9 mouse cellular contexts compared by ENCODE assay signal in the genomic region with DNA sequence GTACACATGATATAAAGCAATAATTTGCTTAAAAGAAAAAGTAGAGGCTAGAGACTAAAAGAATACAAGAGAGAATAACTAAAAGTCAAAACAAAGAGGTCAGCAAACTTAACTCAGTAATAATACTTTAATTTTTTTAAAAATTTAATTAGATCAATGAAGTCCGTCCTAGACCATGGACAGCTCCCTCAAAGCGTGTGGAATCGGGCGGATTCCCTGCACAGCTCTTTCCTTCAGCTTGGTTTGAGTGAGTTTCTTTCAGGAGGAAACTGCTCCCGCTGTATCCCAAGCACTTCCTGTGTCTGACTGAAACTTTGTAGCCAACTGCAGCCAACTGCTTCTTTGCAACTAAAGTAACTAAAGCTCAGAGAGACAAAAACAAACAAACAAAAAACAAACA. TPM values are rescaled to one million over a fixed set of nuclear protein-coding genes. Genes with fewer than 3 reads are reported as not detected.
"Had no signal": no experiment of that assay in that cellular context is flagged by ENCODE, and none has a peak within 500 bp of the region (broad histone marks: within the 10 kb centered on the region; RNA-seq: fewer than 3 reads in every experiment).

No protein-coding gene starts in this region.

- H3K27ac ChIP-seq: limb, embryonic 15.5 days; liver, embryonic 12.5 days; midbrain, embryonic 12.5 days; stomach, embryonic 15.5 days had no signal

- H3K9me3 ChIP-seq: limb, embryonic 15.5 days; midbrain, embryonic 12.5 days; stomach, embryonic 15.5 days had no signal

- H3K4me3 ChIP-seq: limb, embryonic 15.5 days; liver, embryonic 12.5 days; midbrain, embryonic 12.5 days; stomach, embryonic 15.5 days had no signal

- DNase-seq: kidney, adult 11 months; left cerebral cortex, postnatal 4 days; right cerebral cortex, postnatal 14 days had no signal

- H3K36me3 ChIP-seq: limb, embryonic 15.5 days; liver, embryonic 12.5 days; midbrain, embryonic 12.5 days; stomach, embryonic 15.5 days had no signal

- H3K9ac ChIP-seq: limb, embryonic 15.5 days; liver, embryonic 12.5 days; midbrain, embryonic 12.5 days; stomach, embryonic 15.5 days had no signal

- H3K4me1 ChIP-seq: limb, embryonic 15.5 days; liver, embryonic 12.5 days; midbrain, embryonic 12.5 days; stomach, embryonic 15.5 days had no signal

- H3K4me2 ChIP-seq: limb, embryonic 15.5 days; liver, embryonic 12.5 days; midbrain, embryonic 12.5 days; stomach, embryonic 15.5 days had no signal

- ATAC-seq: liver, embryonic 12.5 days; midbrain, embryonic 16.5 days had no signal

- H3K27me3 ChIP-seq: liver, embryonic 12.5 days; stomach, embryonic 15.5 days had no signal

RNA-seq across cellular contexts. Expression of gene Cbln4, which starts 9.0 kb away (rescaled TPM):
- polyA plus RNA-seq: liver, embryonic 12.5 days; spleen, adult 2 months had no signal
